In the genomic region with DNA sequence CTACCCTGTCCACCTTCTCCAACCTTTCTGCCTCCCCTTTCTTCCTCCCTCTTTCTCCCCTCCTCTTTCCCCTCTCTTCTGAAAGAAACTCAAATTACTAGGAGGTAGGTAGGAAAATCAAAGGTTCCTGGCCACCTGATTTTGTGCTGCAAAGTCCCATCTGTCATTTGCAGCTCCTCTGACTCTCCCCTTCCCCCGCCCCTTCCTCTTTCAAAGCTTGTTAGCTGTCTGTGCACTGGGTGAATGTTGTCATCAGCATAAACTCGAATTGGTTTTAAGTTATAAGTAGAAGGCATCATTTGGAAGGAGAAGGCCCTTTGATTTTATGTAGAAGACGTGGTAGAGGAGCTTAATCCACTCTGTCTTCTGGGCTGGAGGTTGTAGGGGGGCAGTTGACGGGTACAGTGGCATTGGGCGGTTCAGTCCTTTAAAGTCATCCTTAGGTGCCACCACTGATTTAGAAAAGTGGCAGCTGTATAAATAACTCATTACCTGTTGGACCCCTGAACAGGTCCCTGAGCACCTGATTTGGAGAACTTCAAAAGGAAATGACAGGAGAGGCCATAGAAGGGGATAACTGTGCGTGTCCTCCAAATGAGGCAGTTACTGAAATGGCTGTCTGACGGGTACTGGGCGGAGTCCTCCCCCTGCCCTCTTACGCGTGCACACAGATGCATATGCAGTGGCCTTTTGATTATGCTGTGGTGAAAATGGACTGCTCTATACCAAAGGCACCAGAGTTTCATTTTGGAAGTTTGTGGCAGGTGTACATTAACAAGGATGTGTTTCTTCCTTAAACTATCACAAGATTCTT, we compare ENCODE assay signal across 16 mouse cellular contexts. TPM values are rescaled to one million over a fixed set of nuclear protein-coding genes. Genes with fewer than 3 reads are reported as not detected.
A peak's percentile ranks its signal among the peaks of the same experiment; 100 is the strongest.
DNase-seq lines count a peak whose midpoint lies in the region; ATAC-seq and TF ChIP-seq lines count a peak whose summit lies in the region.
"Had no signal": no experiment of that assay in that cellular context is flagged by ENCODE, and none has a peak within 500 bp of the region (broad histone marks: within the 10 kb centered on the region; RNA-seq: fewer than 3 reads in every experiment).

No protein-coding gene starts in this region.

- 81% methylated on average over 10 of the region's 10 CpGs for WGBS in hindbrain, embryonic 12.5 days
- 77% methylated on average over 10 of the region's 10 CpGs for WGBS in hindbrain, embryonic 11.5 days
- WGBS in forebrain, embryonic 16.5 days = 75% methylated on average over 10 of the region's 10 CpGs
- 65% methylated on average over 10 of the region's 10 CpGs for WGBS in midbrain, embryonic 15.5 days

- H3K9ac ChIP-seq in hindbrain, embryonic 12.5 days = peak overlapping the region; percentile 9; the same call in 1 of the 2 replicates
- no peak overlapping the region for H3K9ac ChIP-seq in hindbrain, embryonic 11.5 days (ENCODE audit: low read depth, low read length)
- H3K9ac ChIP-seq in forebrain, embryonic 16.5 days (replicated peaks; ENCODE audit: low read depth, low read length) = no peak overlapping the region
- no peak overlapping the region for H3K9ac ChIP-seq in midbrain, embryonic 15.5 days
- H3K9ac ChIP-seq: embryonic facial prominence, embryonic 12.5 days; hindbrain, embryonic 14.5 days; liver, embryonic 13.5 days; neural tube, embryonic 12.5 days had no signal

- H3K4me1 ChIP-seq in hindbrain, embryonic 12.5 days = peaks cover 23% of the 10 kb centered on the region
- no peaks in the 10 kb centered on the region for H3K4me1 ChIP-seq in hindbrain, embryonic 11.5 days (replicated peaks; ENCODE audit: control insufficient read depth, insufficient read depth, low read length)
- peaks cover 20% of the 10 kb centered on the region for H3K4me1 ChIP-seq in cortical plate, adult 2 months (ENCODE audit: control insufficient read depth, insufficient read depth, low read length)
- peaks cover 31% of the 10 kb centered on the region for H3K4me1 ChIP-seq in forebrain, embryonic 16.5 days (replicated peaks; ENCODE audit: control insufficient read depth, insufficient read depth, low read length)
- H3K4me1 ChIP-seq in midbrain, embryonic 15.5 days = peaks cover 18% of the 10 kb centered on the region
- H3K4me1 ChIP-seq: liver, embryonic 13.5 days had no signal

- no peak for TF ChIP-seq CTCF in cortical plate, adult 2 months (IDR thresholded peaks at IDR 0.05; ENCODE audit: extremely low read depth, insufficient read depth, low read length)

- intact Hi-C loops in heart, postnatal 25 days (cut with DNase I) = no loop called here

- no peak overlapping the region for H3K27ac ChIP-seq in hindbrain, embryonic 12.5 days
- no peak overlapping the region for H3K27ac ChIP-seq in hindbrain, embryonic 11.5 days (ENCODE audit: low read depth, low read length)
- H3K27ac ChIP-seq in cortical plate, adult 2 months (ENCODE audit: insufficient read depth, low read length) = peak overlapping the region; percentile 77
- H3K27ac ChIP-seq in forebrain, embryonic 16.5 days (ENCODE audit: low read length) = peak overlapping the region; percentile 45; the same call in 1 of the 2 replicates
- no peak overlapping the region for H3K27ac ChIP-seq in midbrain, embryonic 15.5 days
- H3K27ac ChIP-seq: embryonic facial prominence, embryonic 12.5 days; hindbrain, embryonic 14.5 days; liver, embryonic 13.5 days; neural tube, embryonic 12.5 days; stomach, postnatal 0 days had no signal

- H3K4me3 ChIP-seq in hindbrain, embryonic 12.5 days = no peak overlapping the region
- H3K4me3 ChIP-seq in hindbrain, embryonic 11.5 days (ENCODE audit: low read depth, low read length) = no peak overlapping the region
- H3K4me3 ChIP-seq in cortical plate, adult 2 months (ENCODE audit: insufficient read depth, low read length) = no peak overlapping the region
- H3K4me3 ChIP-seq in forebrain, embryonic 16.5 days (replicated peaks; ENCODE audit: low read length) = no peak overlapping the region
- no peak overlapping the region for H3K4me3 ChIP-seq in midbrain, embryonic 15.5 days
- H3K4me3 ChIP-seq: embryonic facial prominence, embryonic 12.5 days; liver, embryonic 13.5 days; neural tube, embryonic 12.5 days had no signal

- no peak overlapping the region for H3K4me2 ChIP-seq in hindbrain, embryonic 12.5 days (replicated peaks)
- no peak overlapping the region for H3K4me2 ChIP-seq in hindbrain, embryonic 11.5 days (replicated peaks; ENCODE audit: low read depth, low read length)
- H3K4me2 ChIP-seq in forebrain, embryonic 16.5 days (ENCODE audit: low read length) = no peak overlapping the region
- no peak overlapping the region for H3K4me2 ChIP-seq in midbrain, embryonic 15.5 days
- H3K4me2 ChIP-seq: embryonic facial prominence, embryonic 12.5 days; hindbrain, embryonic 14.5 days; liver, embryonic 13.5 days; neural tube, embryonic 12.5 days had no signal

- no peak for TF ChIP-seq POLR2A in cortical plate, adult 2 months (IDR thresholded peaks at IDR 0.05; ENCODE audit: extremely low read depth, insufficient read depth, low read length)

- peaks cover 4% of the 10 kb centered on the region; the same call in 1 of the 2 replicates for H3K36me3 ChIP-seq in hindbrain, embryonic 12.5 days
- no peaks in the 10 kb centered on the region for H3K36me3 ChIP-seq in hindbrain, embryonic 11.5 days (ENCODE audit: control insufficient read depth, insufficient read depth, low read length)
- 0 out of 2 replicates have a peak, but pooled peaks cover 2% of the 10 kb centered on the region for H3K36me3 ChIP-seq in forebrain, embryonic 16.5 days (ENCODE audit: control insufficient read depth, insufficient read depth)
- no peaks in the 10 kb centered on the region for H3K36me3 ChIP-seq in midbrain, embryonic 15.5 days (replicated peaks)
- H3K36me3 ChIP-seq: embryonic facial prominence, embryonic 12.5 days; liver, embryonic 13.5 days; neural tube, embryonic 12.5 days had no signal

- DNase-seq in hindbrain, embryonic 11.5 days (ENCODE audit: low spot score) = no peak
- no peak for DNase-seq in heart, postnatal 25 days (ENCODE audit: low spot score)
- DNase-seq in frontal cortex, postnatal 36 days (ENCODE audit: low spot score in 2 of 2) = no peak
- DNase-seq: adrenal gland, postnatal 25 days; cerebellum, adult 9-10 months; heart, adult 18-20 months; liver, embryonic 13.5 days had no signal

- no peaks in the 10 kb centered on the region for H3K27me3 ChIP-seq in hindbrain, embryonic 12.5 days
- no peaks in the 10 kb centered on the region for H3K27me3 ChIP-seq in hindbrain, embryonic 11.5 days (ENCODE audit: control insufficient read depth, insufficient read depth, low read length)
- no peaks in the 10 kb centered on the region for H3K27me3 ChIP-seq in forebrain, embryonic 16.5 days (replicated peaks; ENCODE audit: control insufficient read depth, insufficient read depth, low read length)
- H3K27me3 ChIP-seq in midbrain, embryonic 15.5 days (replicated peaks) = no peaks in the 10 kb centered on the region
- H3K27me3 ChIP-seq: liver, embryonic 13.5 days; neural tube, embryonic 12.5 days had no signal

- H3K9me3 ChIP-seq in hindbrain, embryonic 12.5 days (replicated peaks) = 0 out of 2 replicates have a peak, but pooled peaks cover 3% of the 10 kb centered on the region
- H3K9me3 ChIP-seq in hindbrain, embryonic 11.5 days (ENCODE audit: control insufficient read depth, low read length) = no peaks in the 10 kb centered on the region
- H3K9me3 ChIP-seq in forebrain, embryonic 16.5 days (ENCODE audit: control insufficient read depth, low read length) = peaks cover 3% of the 10 kb centered on the region; the same call in 1 of the 2 replicates
- no peaks in the 10 kb centered on the region for H3K9me3 ChIP-seq in midbrain, embryonic 15.5 days
- H3K9me3 ChIP-seq: liver, embryonic 13.5 days; neural tube, embryonic 12.5 days had no signal

- 0 out of 2 replicates have a peak, but pooled peaks have one; percentile 56 for ATAC-seq in hindbrain, embryonic 12.5 days (ENCODE audit: low FRiP score)
- ATAC-seq in hindbrain, embryonic 11.5 days (ENCODE audit: low FRiP score) = no peak
- peak; percentile 32; the same call in 1 of the 2 replicates for ATAC-seq in forebrain, embryonic 16.5 days
- peak; percentile 65 for ATAC-seq in midbrain, embryonic 15.5 days (replicated peaks)
- ATAC-seq: intestine, embryonic 16.5 days had no signal

RNA-seq across cellular contexts. Expression of gene Tmem178, which starts 11.8 kb away (rescaled TPM):
- polyA plus RNA-seq in hindbrain, embryonic 12.5 days (2016; fragmentation: Nextera tagmentation; extraction: Ambion mirVana) = 23.1 and 23.7 TPM in 2 replicates
- 17.0 and 19.8 TPM in 2 replicates for polyA plus RNA-seq in hindbrain, embryonic 11.5 days (2014; fragmentation: Nextera tagmentation; extraction: Ambion mirVana)
- polyA plus RNA-seq in cortical plate, adult 2 months (2012; rRNA removed) = 100 and 104 TPM in 2 replicates
- 36.3 and 41.4 TPM in 2 replicates for polyA plus RNA-seq in forebrain, embryonic 16.5 days (2015; fragmentation: Nextera tagmentation; extraction: Ambion mirVana)
- polyA plus RNA-seq in midbrain, embryonic 15.5 days (2015; fragmentation: Nextera tagmentation; extraction: Ambion mirVana) = 23.5 and 24.7 TPM in 2 replicates
- under 1 TPM; 0.34 to 0.45 TPM for total RNA-seq in heart, postnatal 25 days (2021)

Comparison
In these comparisons a context has a peak if more than half of its experiments do, and no peak if none do; other contexts are left out.
1. H3K27ac ChIP-seq: peak in cortical plate, adult 2 months (single experiment) and forebrain, embryonic 16.5 days (single experiment); none in hindbrain, embryonic 12.5 days (single experiment), hindbrain, embryonic 11.5 days (single experiment) and midbrain, embryonic 15.5 days (single experiment).